Mouse (Mus musculus) liver, postnatal 0 days (tissue): ENCODE measurements at regions not wholly inside any gene's neighbourhood (a gene's known extent, or its start where the extent isn't known, plus 50 kb on each side); places are given as distances from the start of the nearest gene placed in this dataset.

Experiments
- CTCF ChIP-seq: sonication (generic); IDR thresholded peaks from 2 replicates; pipeline ENCODE4 v1.5.1; 2016; ENCODE audit warnings: antibody characterized with exemption, low read depth
- EP300 ChIP-seq: IDR thresholded peaks from 2 replicates; pipeline ENCODE4 v1.6.1; 2016; ENCODE audit warnings: antibody characterized with exemption, low read depth, mild to moderate bottlenecking

DNA sequence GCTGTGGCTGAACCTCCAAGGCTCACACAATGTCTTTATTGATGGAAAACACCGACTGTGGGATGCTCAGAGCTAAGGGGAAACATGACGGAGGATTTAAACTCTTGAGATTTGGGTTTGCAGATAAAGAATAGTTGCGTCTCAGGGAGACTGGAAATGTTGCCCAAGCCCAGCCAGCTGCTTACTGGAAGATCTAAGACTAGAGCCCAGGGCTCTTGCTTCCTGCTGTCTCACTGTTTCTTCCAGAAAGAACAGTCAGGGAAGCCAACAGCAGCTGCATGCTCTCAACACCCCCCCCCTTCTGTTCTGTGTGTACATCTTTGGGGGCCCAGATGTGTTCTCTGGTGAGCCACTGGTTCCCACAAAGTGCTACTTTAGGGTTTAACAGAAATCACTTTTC, 333.0 kb downstream of the Mtx2 start:
- no peak for TF ChIP-seq EP300
- no peak for TF ChIP-seq CTCF
